Mouse (Mus musculus): ENCODE measurements around the gene Pycr1.

GRCm38 (mm10) chr11:120665406-120665805 is 21.8 kb upstream of the Pycr1 start:
- no peak for TF ChIP-seq PAX5 (IDR thresholded peaks at IDR 0.05; ENCODE audit: low read length)
- no peak for TF ChIP-seq CTCF (conservative IDR thresholded peaks at IDR 0.05 in 1 of 2, IDR thresholded peaks at IDR 0.05 in 1 of 2; ENCODE audit: low read depth in 2 of 2, low read length in 2 of 2)
- no peak for TF ChIP-seq MAZ (IDR thresholded peaks at IDR 0.05; ENCODE audit: low read depth, low read length)
- TF ChIP-seq IRF4 (IDR thresholded peaks at IDR 0.05; ENCODE audit: low read depth, low read length) = no peak
- no peak for TF ChIP-seq TCF12 (IDR thresholded peaks at IDR 0.05; ENCODE audit: low read depth, low read length)
- no peak for TF ChIP-seq MAFK (IDR thresholded peaks at IDR 0.05; ENCODE audit: insufficient replicate concordance, low read length)
